Mouse (Mus musculus): ENCODE data around the gene Gpr146. TPM values are rescaled to one million over a fixed set of nuclear protein-coding genes. Genes with fewer than 3 reads are reported as not detected.
"Not testable (repeated sequence)": the region's sequence is repeated elsewhere in the genome, so short reads cannot be mapped to it uniquely, and the experiment has no call there.

Gene Gpr146
- 2.7 and 3.1 TPM in 2 replicates for polyA plus RNA-seq (2014; fragmentation: Nextera tagmentation; extraction: Ambion mirVana)

- no peak within 1 kb of the TSS for H3K4me2 ChIP-seq (replicated peaks; ENCODE audit: low read depth, low read length)
- no peak for ATAC-seq (ENCODE audit: low FRiP score, low TSS enrichment)
- no peak within 1 kb of the TSS for H3K9ac ChIP-seq (ENCODE audit: low read depth, low read length)
- WGBS: 57% methylated on average over 18 of the region's 18 CpGs
- no peak within 1 kb of the TSS for H3K4me3 ChIP-seq (ENCODE audit: low read length)
- H3K4me1 ChIP-seq (ENCODE audit: control insufficient read depth, insufficient read depth, low read length): peaks cover 52% of the 10 kb centered on the region
- peak within 1 kb of the TSS; percentile 86 for H3K27ac ChIP-seq (ENCODE audit: low read depth, low read length)
- no peaks in the 10 kb centered on the region for H3K9me3 ChIP-seq (ENCODE audit: control insufficient read depth, low read length)
- no peaks in the 10 kb centered on the region for H3K27me3 ChIP-seq (ENCODE audit: control insufficient read depth, insufficient read depth, low read length)
- H3K36me3 ChIP-seq (ENCODE audit: control insufficient read depth, insufficient read depth, low read length): no peaks in the 10 kb centered on the region
Observed at GRCm38 (mm10) chr5:139377468-139378270, at the start of gene Gpr146. Gpr146 (plus strand) TSS chr5:139377697.

DNA sequence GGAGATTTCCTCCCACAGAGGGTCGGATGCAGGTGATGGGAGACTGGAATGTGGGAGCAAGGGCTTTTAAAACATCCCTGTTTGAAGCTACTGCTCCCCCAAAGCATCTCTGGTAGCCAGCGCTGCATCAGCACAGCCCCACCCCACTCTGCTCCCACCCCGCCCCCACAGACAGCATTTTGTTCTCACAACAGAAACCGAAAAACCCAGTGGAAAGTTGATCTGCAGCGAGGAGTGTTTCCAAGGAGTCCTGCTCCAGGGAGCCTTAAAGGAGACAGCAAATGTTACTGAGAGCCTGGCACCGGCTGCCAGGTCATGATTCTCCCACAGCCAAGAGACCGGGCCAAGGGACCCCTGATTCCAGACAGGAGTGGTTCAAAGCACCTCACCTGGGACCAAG lies 46.7 kb upstream of the Gpr146 start:
- Histone ChIP-seq H3K27ac (ENCODE audit: low read depth, low read length) (no peak overlapping the region), H3K9ac (ENCODE audit: low read depth, low read length) (no peak overlapping the region), H3K4me2 (replicated peaks; ENCODE audit: low read depth, low read length) (no peak overlapping the region), H3K36me3 (ENCODE audit: control insufficient read depth, insufficient read depth, low read length) (no peaks in the 10 kb centered on the region), H3K4me1 (ENCODE audit: control insufficient read depth, insufficient read depth, low read length) (no peaks in the 10 kb centered on the region), H3K27me3 (ENCODE audit: control insufficient read depth, insufficient read depth, low read length) (peaks cover 8% of the 10 kb centered on the region; the same call in 1 of the 2 replicates), H3K4me3 (ENCODE audit: low read length) (no peak overlapping the region), H3K9me3 (ENCODE audit: control insufficient read depth, low read length) (no peaks in the 10 kb centered on the region)
- ATAC-seq (ENCODE audit: low FRiP score, low TSS enrichment): no peak
- WGBS: 67% methylated on average over 7 of the region's 7 CpGs

DNA sequence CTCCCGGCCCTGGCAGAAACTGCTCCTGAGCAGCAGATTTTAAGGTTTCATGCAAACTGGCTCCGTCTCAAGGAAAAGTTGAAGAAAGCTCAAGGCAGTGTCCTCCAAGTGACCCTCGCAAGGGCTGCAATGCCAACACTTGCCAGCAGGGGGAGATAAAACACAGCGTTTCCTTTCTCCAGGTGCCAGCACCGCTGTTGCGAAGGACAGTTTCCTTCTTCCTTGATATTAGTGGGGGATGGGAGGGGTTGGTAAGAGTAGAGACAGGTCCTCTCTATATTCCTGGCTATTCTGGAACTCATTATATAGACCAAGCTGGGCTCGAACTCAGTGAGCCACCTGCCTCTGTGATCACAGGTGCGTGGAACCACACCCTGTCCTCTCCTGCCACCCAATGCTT lies 45.8 kb upstream of the Gpr146 start:
- H3K9me3 ChIP-seq (ENCODE audit: control insufficient read depth, low read length): no peaks in the 10 kb centered on the region
- no peak overlapping the region for H3K27ac ChIP-seq (ENCODE audit: low read depth, low read length)
- no peak overlapping the region for H3K4me2 ChIP-seq (replicated peaks; ENCODE audit: low read depth, low read length)
- no peak overlapping the region for H3K9ac ChIP-seq (ENCODE audit: low read depth, low read length)
- no peak overlapping the region for H3K4me3 ChIP-seq (ENCODE audit: low read length)
- no peaks in the 10 kb centered on the region for H3K27me3 ChIP-seq (ENCODE audit: control insufficient read depth, insufficient read depth, low read length)
- peak; percentile 26; the same call in 1 of the 2 replicates for ATAC-seq (ENCODE audit: low FRiP score, low TSS enrichment)
- H3K4me1 ChIP-seq (ENCODE audit: control insufficient read depth, insufficient read depth, low read length): no peaks in the 10 kb centered on the region
- 21% methylated on average over 8 of the region's 8 CpGs for WGBS
- H3K36me3 ChIP-seq (ENCODE audit: control insufficient read depth, insufficient read depth, low read length): peaks cover 8% of the 10 kb centered on the region

DNA sequence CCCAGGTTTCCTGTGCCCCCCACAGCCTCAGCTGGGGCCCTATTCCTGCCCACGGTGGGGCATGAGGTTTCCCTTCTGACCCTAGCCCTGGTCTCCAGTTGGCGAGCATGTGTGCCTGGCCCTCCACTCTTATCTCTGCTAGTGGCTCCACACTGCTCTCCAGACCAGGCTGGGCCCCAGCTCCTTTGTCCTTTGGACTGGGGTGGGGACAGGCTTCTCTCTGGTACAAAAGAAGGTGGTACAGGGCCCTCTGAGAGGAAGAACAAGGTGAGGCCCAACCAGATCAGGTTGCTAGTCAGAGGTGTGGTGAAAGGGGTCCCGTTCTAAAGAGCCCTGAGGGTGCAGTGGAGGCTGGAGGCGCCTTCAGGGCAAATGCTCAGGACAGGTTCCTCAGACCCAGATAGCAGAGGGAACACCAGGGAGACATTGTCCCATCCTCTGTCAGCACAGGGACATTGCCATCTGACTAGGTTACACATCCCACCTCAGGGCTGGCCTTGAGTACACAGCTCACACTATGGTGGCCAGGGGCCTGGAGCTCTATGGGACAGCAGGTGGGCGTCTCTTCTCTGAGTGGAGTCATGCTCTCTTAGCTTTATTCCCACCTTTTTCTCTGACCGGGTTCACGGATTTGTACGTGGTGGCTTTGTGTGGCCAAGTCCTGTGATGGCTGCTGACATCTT lies 44.8 kb upstream of the Gpr146 start:
- Histone ChIP-seq H3K9me3 (ENCODE audit: control insufficient read depth, low read length) (no peaks in the 10 kb centered on the region), H3K27ac (ENCODE audit: low read depth, low read length) (no peak overlapping the region), H3K4me2 (replicated peaks; ENCODE audit: low read depth, low read length) (no peak overlapping the region), H3K36me3 (ENCODE audit: control insufficient read depth, insufficient read depth, low read length) (peaks cover 15% of the 10 kb centered on the region), H3K27me3 (ENCODE audit: control insufficient read depth, insufficient read depth, low read length) (no peaks in the 10 kb centered on the region), H3K9ac (ENCODE audit: low read depth, low read length) (no peak overlapping the region), H3K4me3 (ENCODE audit: low read length) (no peak overlapping the region), H3K4me1 (ENCODE audit: control insufficient read depth, insufficient read depth, low read length) (no peaks in the 10 kb centered on the region)
- ATAC-seq (ENCODE audit: low FRiP score, low TSS enrichment): no peak
- 79% methylated on average over 8 of the region's 8 CpGs for WGBS

- no peaks in the 10 kb centered on the region for H3K9me3 ChIP-seq (ENCODE audit: control insufficient read depth, low read length)
- peak; percentile 40; the same call in 1 of the 2 replicates for ATAC-seq (ENCODE audit: low FRiP score, low TSS enrichment)
- 0 out of 2 replicates have a peak overlapping the region, but pooled peaks have one; percentile 48 for H3K27ac ChIP-seq (ENCODE audit: low read depth, low read length)
- WGBS: 41% methylated on average over 16 of the region's 16 CpGs
- no peak overlapping the region for H3K4me2 ChIP-seq (replicated peaks; ENCODE audit: low read depth, low read length)
- H3K4me1 ChIP-seq (ENCODE audit: control insufficient read depth, insufficient read depth, low read length): peaks cover 4% of the 10 kb centered on the region; the same call in 1 of the 2 replicates
- H3K4me3 ChIP-seq (ENCODE audit: low read length): no peak overlapping the region
- no peak overlapping the region for H3K9ac ChIP-seq (ENCODE audit: low read depth, low read length)
- no peaks in the 10 kb centered on the region for H3K27me3 ChIP-seq (ENCODE audit: control insufficient read depth, insufficient read depth, low read length)
- peaks cover 22% of the 10 kb centered on the region for H3K36me3 ChIP-seq (ENCODE audit: control insufficient read depth, insufficient read depth, low read length)
Observed at GRCm38 (mm10) chr5:139333301-139334013, 44.0 kb upstream of the Gpr146 start.

DNA sequence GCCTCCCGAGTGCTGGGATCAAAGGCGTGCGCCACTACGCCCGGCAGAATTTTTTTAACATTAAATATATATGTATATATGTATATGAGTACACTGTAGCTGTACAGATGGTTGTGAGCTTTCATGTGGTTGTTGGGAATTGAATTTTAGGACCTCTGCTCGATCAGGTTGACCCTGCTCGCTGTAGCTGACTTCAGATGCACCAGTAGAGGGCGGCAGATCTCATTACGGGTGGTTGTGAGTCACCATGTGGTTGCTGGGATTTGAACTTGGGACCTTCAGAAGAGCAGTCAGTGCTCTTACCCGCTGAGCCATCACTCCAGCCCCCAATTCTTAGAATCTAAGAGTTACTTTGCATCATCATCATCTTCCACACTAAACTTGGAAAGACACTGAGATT lies 43.1 kb upstream of the Gpr146 start:
- not testable (repeated sequence) for H3K27me3 ChIP-seq (ENCODE audit: control insufficient read depth, insufficient read depth, low read length); H3K27ac ChIP-seq (ENCODE audit: low read depth, low read length); ATAC-seq (ENCODE audit: low FRiP score, low TSS enrichment); H3K9me3 ChIP-seq (ENCODE audit: control insufficient read depth, low read length); H3K4me1 ChIP-seq (ENCODE audit: control insufficient read depth, insufficient read depth, low read length); H3K9ac ChIP-seq (ENCODE audit: low read depth, low read length); H3K4me3 ChIP-seq (ENCODE audit: low read length); H3K4me2 ChIP-seq (replicated peaks; ENCODE audit: low read depth, low read length)
- H3K36me3 ChIP-seq (ENCODE audit: control insufficient read depth, insufficient read depth, low read length): peaks cover 32% of the 10 kb centered on the region
- 88% methylated on average over 10 of the region's 10 CpGs for WGBS

DNA sequence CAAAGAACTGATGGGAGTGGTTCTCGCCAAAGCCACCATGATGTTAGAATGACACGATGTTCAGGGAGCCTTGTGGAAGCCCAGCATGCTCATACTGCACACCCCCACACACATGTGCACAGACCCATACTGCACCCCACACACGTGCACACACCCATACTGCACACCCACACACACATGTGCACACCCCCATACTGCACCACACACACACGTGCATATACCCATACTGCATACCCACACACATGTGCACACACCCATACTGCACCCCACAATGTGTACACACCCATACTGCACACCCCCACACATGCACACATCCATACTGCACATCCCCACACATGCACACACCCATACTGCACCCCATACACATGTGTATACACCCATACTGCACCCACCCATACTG lies 41.9 kb upstream of the Gpr146 start:
- Histone ChIP-seq H3K4me2 (replicated peaks; ENCODE audit: low read depth, low read length) (no peak overlapping the region), H3K27ac (ENCODE audit: low read depth, low read length) (no peak overlapping the region), H3K27me3 (ENCODE audit: control insufficient read depth, insufficient read depth, low read length) (no peaks in the 10 kb centered on the region), H3K36me3 (ENCODE audit: control insufficient read depth, insufficient read depth, low read length) (peaks cover 43% of the 10 kb centered on the region), H3K9ac (ENCODE audit: low read depth, low read length) (no peak overlapping the region), H3K9me3 (ENCODE audit: control insufficient read depth, low read length) (no peaks in the 10 kb centered on the region), H3K4me3 (ENCODE audit: low read length) (no peak overlapping the region), H3K4me1 (ENCODE audit: control insufficient read depth, insufficient read depth, low read length) (peaks cover 6% of the 10 kb centered on the region; the same call in 1 of the 2 replicates)
- no peak for ATAC-seq (ENCODE audit: low FRiP score, low TSS enrichment)
- 89% methylated on average over 4 of the region's 4 CpGs for WGBS

- 53% methylated on average over 13 of the region's 13 CpGs for WGBS
- no peaks in the 10 kb centered on the region for H3K27me3 ChIP-seq (ENCODE audit: control insufficient read depth, insufficient read depth, low read length)
- peaks cover 63% of the 10 kb centered on the region for H3K36me3 ChIP-seq (ENCODE audit: control insufficient read depth, insufficient read depth, low read length)
- no peak overlapping the region for H3K9ac ChIP-seq (ENCODE audit: low read depth, low read length)
- H3K4me1 ChIP-seq (ENCODE audit: control insufficient read depth, insufficient read depth, low read length): peaks cover 6% of the 10 kb centered on the region; the same call in 1 of the 2 replicates
- no peaks in the 10 kb centered on the region for H3K9me3 ChIP-seq (ENCODE audit: control insufficient read depth, low read length)
- H3K27ac ChIP-seq (ENCODE audit: low read depth, low read length): no peak overlapping the region
- ATAC-seq (ENCODE audit: low FRiP score, low TSS enrichment): no peak
- H3K4me2 ChIP-seq (replicated peaks; ENCODE audit: low read depth, low read length): no peak overlapping the region
- H3K4me3 ChIP-seq (ENCODE audit: low read length): no peak overlapping the region
Observed at GRCm38 (mm10) chr5:139337826-139338370, 39.6 kb upstream of the Gpr146 start.

Data from kidney, embryonic 14.5 days (tissue).